Mouse (Mus musculus) mesoderm, embryonic 11.5 days (tissue): ENCODE results near the gene Rtn4r.

ENCODE experiments used
- DNase-seq: peaks from one replicate; pipeline ENCODE4 v3.0.0-alpha.2; 2012; ENCODE audit warnings: low read depth, low spot score

Rtn4r gene

GRCm38 (mm10) chr16:18156579-18157350 lies 29.3 kb downstream of the Rtn4r start:
- DNase-seq: peak; percentile 59

GRCm38 (mm10) chr16:18159255-18159654 lies 31.8 kb downstream of the Rtn4r start:
- no peak for DNase-seq

- no peak for DNase-seq
These were observed 32.3 kb downstream of the Rtn4r start for GRCm38 (mm10) chr16:18159778-18160177.

- no peak for DNase-seq
These were observed 33.1 kb downstream of the Rtn4r start for GRCm38 (mm10) chr16:18160514-18160913.

- no peak for DNase-seq
These were observed 33.7 kb downstream of the Rtn4r start for GRCm38 (mm10) chr16:18161190-18161589.

- DNase-seq: no peak
These were observed 37.3 kb downstream of the Rtn4r start for GRCm38 (mm10) chr16:18164642-18165238.

- no peak for DNase-seq
These were observed 39.3 kb downstream of the Rtn4r start for GRCm38 (mm10) chr16:18166613-18167190.

GRCm38 (mm10) chr16:18169156-18169555 lies 41.7 kb downstream of the Rtn4r start:
- DNase-seq: no peak

- no peak for DNase-seq
These were observed 42.3 kb downstream of the Rtn4r start for GRCm38 (mm10) chr16:18169776-18170175.

- DNase-seq: peak; percentile 80
These were observed 44.9 kb downstream of the Rtn4r start for GRCm38 (mm10) chr16:18172266-18172855.

- no peak for DNase-seq
These were observed 45.8 kb downstream of the Rtn4r start for GRCm38 (mm10) chr16:18173231-18173630.

GRCm38 (mm10) chr16:18173788-18174187 lies 46.3 kb downstream of the Rtn4r start:
- no peak for DNase-seq

- no peak for DNase-seq
These were observed 48.5 kb downstream of the Rtn4r start for GRCm38 (mm10) chr16:18175817-18176541.

- no peak for DNase-seq
These were observed 49.3 kb downstream of the Rtn4r start for GRCm38 (mm10) chr16:18176758-18177157.

- no peak for DNase-seq
These were observed 52.1 kb downstream of the Rtn4r start for GRCm38 (mm10) chr16:18179591-18179990.

- peak; percentile 54 for DNase-seq
These were observed 54.0 kb downstream of the Rtn4r start for GRCm38 (mm10) chr16:18181398-18181797.

GRCm38 (mm10) chr16:18182766-18183165 lies 55.3 kb downstream of the Rtn4r start:
- DNase-seq: no peak

GRCm38 (mm10) chr16:18185715-18186449 lies 58.4 kb downstream of the Rtn4r start:
- DNase-seq: peak; percentile 62

- no peak for DNase-seq
These were observed 59.4 kb downstream of the Rtn4r start for GRCm38 (mm10) chr16:18186798-18187197.

- DNase-seq: no peak
These were observed 59.8 kb downstream of the Rtn4r start for GRCm38 (mm10) chr16:18187221-18187620.

GRCm38 (mm10) chr16:18191006-18191405 lies 63.6 kb downstream of the Rtn4r start:
- DNase-seq: no peak
